Comparison of ENCODE assay signal across 31 mouse cellular contexts in the genomic region with DNA sequence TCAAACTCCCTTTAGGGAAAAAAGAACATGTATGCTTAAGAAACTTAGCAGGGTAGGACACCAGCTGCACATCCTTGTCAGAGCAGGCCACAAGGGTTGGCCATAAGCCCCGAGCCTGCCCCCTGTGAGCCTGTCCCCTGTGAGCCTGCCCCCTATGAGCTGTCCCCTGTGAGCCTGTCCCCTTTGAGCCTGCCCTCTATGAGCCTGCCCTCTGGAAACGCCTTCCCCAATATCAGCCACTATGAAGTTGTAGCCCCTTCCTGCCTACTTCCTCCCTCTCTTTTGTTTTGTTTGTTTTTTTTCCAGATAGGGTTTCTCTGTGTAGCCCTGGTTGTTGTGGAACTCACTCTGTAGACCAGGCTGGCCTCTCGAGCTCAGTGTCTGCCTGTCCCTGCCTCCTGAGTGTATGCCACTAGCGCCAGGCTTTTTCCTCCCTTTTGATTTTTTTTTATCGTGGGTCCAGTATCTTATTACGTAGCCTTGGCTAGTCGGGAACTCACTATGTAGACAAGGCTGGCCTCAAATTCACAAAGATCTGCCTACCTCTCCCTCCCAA. TPM values are rescaled to one million over a fixed set of nuclear protein-coding genes. Genes with fewer than 3 reads are reported as not detected.
A peak's percentile ranks its signal among the peaks of the same experiment; 100 is the strongest.
DNase-seq lines count a peak whose midpoint lies in the region; ATAC-seq and TF ChIP-seq lines count a peak whose summit lies in the region.
"Had no signal": no experiment of that assay in that cellular context is flagged by ENCODE, and none has a peak within 500 bp of the region (broad histone marks: within the 10 kb centered on the region; RNA-seq: fewer than 3 reads in every experiment).

No protein-coding gene starts in this region.

- H3K27ac ChIP-seq in heart, embryonic 11.5 days (ENCODE audit: low read depth, low read length) = no peak overlapping the region; the same call in 1 of the 2 replicates
- peak overlapping the region; percentile 35; the same call in 1 of the 2 replicates for H3K27ac ChIP-seq in liver, embryonic 11.5 days (ENCODE audit: low read depth, low read length)
- H3K27ac ChIP-seq in liver, postnatal 0 days (ENCODE audit: low read depth) = no peak overlapping the region
- H3K27ac ChIP-seq: embryonic facial prominence, embryonic 12.5 days; kidney, embryonic 15.5 days; layer of hippocampus, adult 2 months; left cerebral cortex, adult 2 months; limb, embryonic 12.5 days; liver, embryonic 14.5 days; lung, embryonic 15.5 days; neural tube, embryonic 12.5 days had no signal

- no peak overlapping the region for H3K4me3 ChIP-seq in heart, embryonic 11.5 days (ENCODE audit: low read depth, low read length)
- no peak overlapping the region for H3K4me3 ChIP-seq in liver, embryonic 11.5 days (ENCODE audit: low read depth, low read length)
- H3K4me3 ChIP-seq in liver, postnatal 0 days (ENCODE audit: low read depth, low read length) = no peak overlapping the region
- H3K4me3 ChIP-seq: embryonic facial prominence, embryonic 12.5 days; kidney, embryonic 15.5 days; layer of hippocampus, adult 2 months; left cerebral cortex, adult 2 months; limb, embryonic 12.5 days; lung, embryonic 15.5 days; neural tube, embryonic 12.5 days had no signal

- no peak overlapping the region for H3K9ac ChIP-seq in heart, embryonic 11.5 days (ENCODE audit: low read depth, low read length)
- H3K9ac ChIP-seq in liver, embryonic 11.5 days (ENCODE audit: low read depth, low read length) = no peak overlapping the region
- no peak overlapping the region for H3K9ac ChIP-seq in liver, postnatal 0 days (replicated peaks)
- H3K9ac ChIP-seq: embryonic facial prominence, embryonic 12.5 days; kidney, embryonic 15.5 days; limb, embryonic 12.5 days; liver, embryonic 14.5 days; lung, embryonic 15.5 days; neural tube, embryonic 12.5 days had no signal

- no peak; the same call in 1 of the 2 replicates for ATAC-seq in heart, embryonic 11.5 days (replicated peaks; ENCODE audit: insufficient number of reproducible peaks, low FRiP score, low TSS enrichment)
- no peak for ATAC-seq in liver, embryonic 11.5 days (replicated peaks; ENCODE audit: low FRiP score)
- no peak for ATAC-seq in liver, postnatal 0 days
- ATAC-seq in common myeloid progenitor, adult 5-6 weeks (replicated peaks; ENCODE audit: low read depth, poor library complexity, severe bottlenecking) = peak; percentile 20; the same call in 1 of the 2 replicates
- ATAC-seq: activated CD4-positive, CD25-positive, alpha-beta regulatory T cell, adult 4 months; forebrain, embryonic 16.5 days; hindbrain, embryonic 16.5 days had no signal

- no peak for TF ChIP-seq CTCF in liver, postnatal 0 days (IDR thresholded peaks at IDR 0.05; ENCODE audit: low read depth)

- H3K27me3 ChIP-seq in heart, embryonic 11.5 days (ENCODE audit: control insufficient read depth, insufficient read depth, low read length) = no peaks in the 10 kb centered on the region
- H3K27me3 ChIP-seq in liver, embryonic 11.5 days (replicated peaks; ENCODE audit: control insufficient read depth, insufficient read depth, low read length) = no peaks in the 10 kb centered on the region
- H3K27me3 ChIP-seq in liver, postnatal 0 days (ENCODE audit: insufficient read depth, low read length) = no peaks in the 10 kb centered on the region
- H3K27me3 ChIP-seq: embryonic facial prominence, embryonic 12.5 days; kidney, embryonic 15.5 days; limb, embryonic 12.5 days; lung, embryonic 15.5 days; neural tube, embryonic 12.5 days had no signal

- H3K9me3 ChIP-seq in heart, embryonic 11.5 days (replicated peaks; ENCODE audit: control insufficient read depth, low read length) = no peaks in the 10 kb centered on the region
- no peaks in the 10 kb centered on the region for H3K9me3 ChIP-seq in liver, embryonic 11.5 days (ENCODE audit: control insufficient read depth, low read length)
- no peaks in the 10 kb centered on the region for H3K9me3 ChIP-seq in liver, postnatal 0 days (ENCODE audit: low read length)
- H3K9me3 ChIP-seq: embryonic facial prominence, embryonic 12.5 days; kidney, embryonic 15.5 days; limb, embryonic 12.5 days; lung, embryonic 15.5 days; neural tube, embryonic 12.5 days had no signal

- no peak for DNase-seq in heart, adult 8-10 months (ENCODE audit: low spot score)
- no peak for DNase-seq in liver, embryonic 11.5 days (ENCODE audit: low spot score)
- DNase-seq in liver, postnatal 0 days = no peak
- peak; percentile 92 for DNase-seq in 416B (ENCODE audit: low read depth)
- no peak for DNase-seq in cerebellum, postnatal 10 days
- DNase-seq in right cerebral cortex, postnatal 36 days (ENCODE audit: low spot score in 2 of 2) = no peak
- DNase-seq: adrenal gland, adult 2 months; adrenal gland, postnatal 36 days; B cell, adult 2 months; cerebellum, adult 18-20 months; heart, postnatal 10 days; kidney, adult 18-20 months; kidney, postnatal 36 days; midbrain, embryonic 14.5 days; right cerebral cortex, adult 18-20 months; right cerebral cortex, postnatal 4 days; thymus, postnatal 4 days had no signal

- peaks cover 36% of the 10 kb centered on the region for H3K4me1 ChIP-seq in heart, embryonic 11.5 days (ENCODE audit: control insufficient read depth, insufficient read depth, low read length)
- H3K4me1 ChIP-seq in liver, embryonic 11.5 days (replicated peaks; ENCODE audit: control insufficient read depth, insufficient read depth, low read length) = peaks cover 45% of the 10 kb centered on the region
- peaks cover 31% of the 10 kb centered on the region for H3K4me1 ChIP-seq in liver, postnatal 0 days (ENCODE audit: insufficient read depth)

- WGBS in heart, embryonic 11.5 days (ENCODE audit: insufficient replicate concordance) = 46% methylated on average over 7 of the region's 7 CpGs
- 49% methylated on average over 7 of the region's 7 CpGs for WGBS in liver, embryonic 11.5 days
- WGBS in liver, postnatal 0 days (ENCODE audit: insufficient replicate concordance) = 52% methylated on average over 7 of the region's 7 CpGs

- TF ChIP-seq EP300 in liver, postnatal 0 days (IDR thresholded peaks at IDR 0.05; ENCODE audit: low read depth) = no peak

- H3K4me2 ChIP-seq in heart, embryonic 11.5 days = peak overlapping the region; percentile 6; the same call in 1 of the 2 replicates
- no peak overlapping the region for H3K4me2 ChIP-seq in liver, embryonic 11.5 days
- H3K4me2 ChIP-seq in liver, postnatal 0 days (ENCODE audit: low read depth, low read length) = no peak overlapping the region
- H3K4me2 ChIP-seq: embryonic facial prominence, embryonic 12.5 days; kidney, embryonic 15.5 days; limb, embryonic 12.5 days; lung, embryonic 15.5 days; neural tube, embryonic 12.5 days had no signal

- peaks cover 3% of the 10 kb centered on the region; the same call in 1 of the 2 replicates for H3K36me3 ChIP-seq in heart, embryonic 11.5 days (ENCODE audit: control insufficient read depth, insufficient read depth, low read length)
- H3K36me3 ChIP-seq in liver, embryonic 11.5 days (ENCODE audit: control insufficient read depth, insufficient read depth, low read length) = peaks cover 9% of the 10 kb centered on the region; the same call in 1 of the 2 replicates
- H3K36me3 ChIP-seq in liver, postnatal 0 days (replicated peaks; ENCODE audit: insufficient read depth, low read length) = peaks cover 9% of the 10 kb centered on the region

RNA-seq across cellular contexts. Expression of a gene that starts 3.2 kb away (rescaled TPM):
- polyA plus RNA-seq in heart, embryonic 11.5 days (2014; fragmentation: Nextera tagmentation; extraction: Ambion mirVana) = 2.3 and 2.6 TPM in 2 replicates
- total RNA-seq in heart, adult 8-10 months (2022) = 1 to 10 TPM in 2 of 4 experiments, under 1 TPM in 2; 0.41 to 1.4 (median 0.83) TPM
- 44.8 and 45.3 TPM in 2 replicates for polyA plus RNA-seq in liver, embryonic 11.5 days (2014; fragmentation: Nextera tagmentation; extraction: Ambion mirVana)
- polyA plus RNA-seq in liver, postnatal 0 days (2015; fragmentation: Nextera tagmentation; extraction: Ambion mirVana) = 6.1 and 6.9 TPM in 2 replicates
- total RNA-seq in common myeloid progenitor, adult 5-6 weeks (2017) = 29.7 and 29.9 TPM in 2 replicates

RNA-seq across cellular contexts. Expression of a gene that starts 12.3 kb away (rescaled TPM):
- polyA plus RNA-seq in heart, embryonic 11.5 days (2014; fragmentation: Nextera tagmentation; extraction: Ambion mirVana) = 129 and 144 TPM in 2 replicates
- 100 to 1,000 TPM; 108 to 126 (median 116) TPM for total RNA-seq in heart, adult 8-10 months (2022)
- polyA plus RNA-seq in liver, embryonic 11.5 days (2014; fragmentation: Nextera tagmentation; extraction: Ambion mirVana) = 98.8 and 105 TPM in 2 replicates
- 63.3 and 65.0 TPM in 2 replicates for polyA plus RNA-seq in liver, postnatal 0 days (2015; fragmentation: Nextera tagmentation; extraction: Ambion mirVana)
- 26.2 and 32.7 TPM in 2 replicates for total RNA-seq in common myeloid progenitor, adult 5-6 weeks (2017)

RNA-seq across cellular contexts. Expression of a gene that starts 44.4 kb away (rescaled TPM):
- 18.7 and 20.0 TPM in 2 replicates for polyA plus RNA-seq in heart, embryonic 11.5 days (2014; fragmentation: Nextera tagmentation; extraction: Ambion mirVana)
- total RNA-seq in heart, adult 8-10 months (2022) = 1 to 10 TPM; 7.2 to 9.4 (median 7.8) TPM
- 28.9 and 34.1 TPM in 2 replicates for polyA plus RNA-seq in liver, embryonic 11.5 days (2014; fragmentation: Nextera tagmentation; extraction: Ambion mirVana)
- polyA plus RNA-seq in liver, postnatal 0 days (2015; fragmentation: Nextera tagmentation; extraction: Ambion mirVana) = 3.9 and 5.1 TPM in 2 replicates
- total RNA-seq in common myeloid progenitor, adult 5-6 weeks (2017) = 15.8 and 28.5 TPM in 2 replicates

RNA-seq across cellular contexts. Expression of a gene that starts 46.8 kb away (rescaled TPM):
- 734 and 757 TPM in 2 replicates for polyA plus RNA-seq in heart, embryonic 11.5 days (2014; fragmentation: Nextera tagmentation; extraction: Ambion mirVana)
- total RNA-seq in heart, adult 8-10 months (2022) = 100 to 1,000 TPM in 3 of 4 experiments, 10 to 100 TPM in 1; 92.7 to 141 (median 123) TPM
- polyA plus RNA-seq in liver, embryonic 11.5 days (2014; fragmentation: Nextera tagmentation; extraction: Ambion mirVana) = 1,141 and 1,182 TPM in 2 replicates
- 647 and 656 TPM in 2 replicates for polyA plus RNA-seq in liver, postnatal 0 days (2015; fragmentation: Nextera tagmentation; extraction: Ambion mirVana)
- total RNA-seq in common myeloid progenitor, adult 5-6 weeks (2017) = 867 and 869 TPM in 2 replicates

RNA-seq across cellular contexts. Expression of a gene that starts 52.5 kb away (rescaled TPM):
- polyA plus RNA-seq in heart, embryonic 11.5 days (2014; fragmentation: Nextera tagmentation; extraction: Ambion mirVana) = 38.3 and 40.2 TPM in 2 replicates
- 10 to 100 TPM; 17.9 to 25.7 (median 22.1) TPM for total RNA-seq in heart, adult 8-10 months (2022)
- polyA plus RNA-seq in liver, embryonic 11.5 days (2014; fragmentation: Nextera tagmentation; extraction: Ambion mirVana) = 6.3 and 6.6 TPM in 2 replicates
- polyA plus RNA-seq in liver, postnatal 0 days (2015; fragmentation: Nextera tagmentation; extraction: Ambion mirVana) = 5.7 and 7.4 TPM in 2 replicates
- 5.8 and 11.3 TPM in 2 replicates for total RNA-seq in common myeloid progenitor, adult 5-6 weeks (2017)
- total RNA-seq: monocyte, adult 5-6 weeks had no signal
- polyA plus RNA-seq: activated CD4-positive, CD25-positive, alpha-beta regulatory T cell, adult 4 months had no signal
